Mouse (Mus musculus): ENCODE measurements around the gene Derl2. TPM values are rescaled to one million over a fixed set of nuclear protein-coding genes. Genes with fewer than 3 reads are reported as not detected.

The Derl2 gene
- total and polyA plus RNA-seq, 2 experiments from 2014 or later, result 25.3 to 25.7 TPM

DNA sequence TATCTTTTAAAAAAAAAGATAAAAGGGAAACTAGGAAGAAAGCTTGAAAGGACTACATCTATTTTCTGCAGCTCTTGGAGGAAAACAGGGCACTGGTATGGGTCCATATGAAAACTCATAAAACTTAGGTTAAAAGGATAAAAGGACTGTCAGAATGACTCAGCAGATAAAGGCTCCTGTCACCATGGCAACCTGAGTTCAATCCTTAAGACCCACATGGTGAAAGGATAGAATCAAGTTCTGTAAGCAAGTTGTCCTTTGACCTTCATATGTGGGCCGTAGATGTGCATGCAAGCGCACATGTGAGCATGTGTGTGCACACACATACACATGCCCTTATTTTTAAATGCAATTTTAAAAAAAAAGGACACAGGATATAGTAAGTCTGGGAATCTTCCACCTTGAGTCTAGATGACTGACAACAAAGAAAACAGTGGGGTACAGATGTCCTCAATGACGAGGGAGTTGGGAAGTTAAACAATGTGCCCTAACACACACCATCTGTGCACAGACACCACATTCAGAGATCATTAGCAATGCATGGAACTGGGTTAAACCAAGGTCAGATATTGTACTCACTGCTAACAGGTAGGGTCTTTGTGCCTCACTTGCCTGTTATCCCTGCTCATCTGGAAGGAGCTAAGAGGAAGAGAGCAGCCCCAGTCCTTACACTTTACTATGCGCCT is 55.3 kb downstream of the Derl2 start:
- Histone ChIP-seq H3K4me1 (ENCODE audit: insufficient read depth, low read length) (peaks cover 8% of the 10 kb centered on the region; the same call in 1 of the 2 replicates), H3K4me3 (ENCODE audit: low read length) (no peak overlapping the region), H3K9ac (replicated peaks; ENCODE audit: low read length) (no peak overlapping the region), H3K27ac (no peak overlapping the region), H3K4me2 (ENCODE audit: low read depth, low read length) (no peak overlapping the region), H3K27me3 (ENCODE audit: insufficient read depth, low read length) (no peaks in the 10 kb centered on the region), H3K36me3 (ENCODE audit: insufficient read depth, low read length) (peaks cover 37% of the 10 kb centered on the region), H3K9me3 (ENCODE audit: low read length) (no peaks in the 10 kb centered on the region)
- DNase-seq (ENCODE audit: low spot score) (no peak), ATAC-seq (no peak)
- no peak for TF ChIP-seq CTCF (IDR thresholded peaks at IDR 0.05; ENCODE audit: low read depth)
- WGBS, result 81% methylated on average over 4 of the region's 4 CpGs

DNA sequence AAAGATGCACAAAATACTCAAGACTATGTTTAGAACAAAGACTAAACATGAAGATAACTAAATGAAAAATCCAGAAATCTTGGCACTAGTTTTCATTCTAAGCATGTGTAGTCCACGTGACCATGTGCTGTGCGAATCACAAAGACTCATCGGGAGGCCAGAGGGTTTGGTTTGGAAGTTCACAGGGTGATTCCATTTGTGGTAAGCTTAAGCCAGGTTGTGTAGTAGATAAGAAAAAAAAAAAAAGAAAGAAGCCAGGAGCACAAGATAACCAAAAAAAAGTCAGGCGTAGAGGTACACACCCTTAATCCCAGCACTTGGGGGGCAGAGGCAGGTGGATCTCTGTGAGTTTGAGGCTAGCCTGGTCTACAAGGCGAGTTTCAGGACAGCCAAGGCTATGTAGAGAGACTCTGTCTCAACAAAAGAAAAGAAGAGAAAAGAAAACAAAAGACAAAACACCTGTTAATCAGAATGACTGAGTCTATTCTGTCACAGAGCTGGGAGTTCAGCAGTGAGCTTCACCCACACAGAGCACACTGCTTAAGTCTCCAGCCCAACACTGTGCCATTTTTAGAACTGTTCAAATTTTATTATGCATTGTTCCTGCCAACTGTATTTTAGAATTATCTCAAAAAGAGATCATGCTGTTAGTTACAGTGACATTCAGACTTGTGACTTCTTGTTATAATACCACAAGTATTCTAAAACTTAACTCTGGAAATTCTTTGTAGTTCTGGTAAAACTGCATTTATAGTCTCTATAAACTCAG is 58.7 kb downstream of the Derl2 start:
- DNase-seq (ENCODE audit: low spot score) (no peak), ATAC-seq (no peak)
- Histone ChIP-seq H3K4me3 (ENCODE audit: low read length) (no peak overlapping the region), H3K27me3 (ENCODE audit: insufficient read depth, low read length) (no peaks in the 10 kb centered on the region), H3K4me2 (ENCODE audit: low read depth, low read length) (no peak overlapping the region), H3K9ac (replicated peaks; ENCODE audit: low read length) (no peak overlapping the region), H3K4me1 (ENCODE audit: insufficient read depth, low read length) (no peaks in the 10 kb centered on the region), H3K36me3 (ENCODE audit: insufficient read depth, low read length) (peaks cover 57% of the 10 kb centered on the region), H3K9me3 (ENCODE audit: low read length) (no peaks in the 10 kb centered on the region), H3K27ac (no peak overlapping the region)
- 90% methylated on average over 5 of the region's 5 CpGs for WGBS
- TF ChIP-seq CTCF (IDR thresholded peaks at IDR 0.05; ENCODE audit: low read depth), result no peak

Other genes starting within 250 kb of the Derl2 start
- not detected in 2 replicates for gene Scimp, start 207.3 kb downstream of the Derl2 start, total RNA-seq (2014; rRNA removed)
- gene Scimp, start 207.3 kb downstream of the Derl2 start, polyA plus RNA-seq (2015; fragmentation: Nextera tagmentation; extraction: Ambion mirVana), result 0.14 TPM in 1 of 2 replicates, not detected in the other
- 45.7 and 47.1 TPM in 2 replicates for gene Rabep1, start 175.1 kb downstream of the Derl2 start, total RNA-seq (2014; rRNA removed)
- gene Rabep1, start 175.1 kb downstream of the Derl2 start, polyA plus RNA-seq (2015; fragmentation: Nextera tagmentation; extraction: Ambion mirVana), result 101 and 104 TPM in 2 replicates
- 63.9 and 64.0 TPM in 2 replicates for gene Nup88, start 49.9 kb downstream of the Derl2 start, total RNA-seq (2014; rRNA removed)
- 97.0 and 99.8 TPM in 2 replicates for gene Nup88, start 49.9 kb downstream of the Derl2 start, polyA plus RNA-seq (2015; fragmentation: Nextera tagmentation; extraction: Ambion mirVana)
- gene Rpain, start 49.6 kb downstream of the Derl2 start, total RNA-seq (2014; rRNA removed), result 17.7 and 47.2 TPM in 2 replicates
- 65.8 and 66.7 TPM in 2 replicates for gene Rpain, start 49.6 kb downstream of the Derl2 start, polyA plus RNA-seq (2015; fragmentation: Nextera tagmentation; extraction: Ambion mirVana)
- gene C1qbp, start 36.8 kb downstream of the Derl2 start, total RNA-seq (2014; rRNA removed), result 14.9 and 22.0 TPM in 2 replicates
- gene C1qbp, start 36.8 kb downstream of the Derl2 start, polyA plus RNA-seq (2015; fragmentation: Nextera tagmentation; extraction: Ambion mirVana), result 201 TPM in 2 replicates
- 22.9 and 24.3 TPM in 2 replicates for gene Dhx33, start 15.4 kb downstream of the Derl2 start, total RNA-seq (2014; rRNA removed)
- 8.3 and 10.0 TPM in 2 replicates for gene Dhx33, start 15.4 kb downstream of the Derl2 start, polyA plus RNA-seq (2015; fragmentation: Nextera tagmentation; extraction: Ambion mirVana)
- 6.1 and 12.5 TPM in 2 replicates for gene Mis12, start 230 bp downstream of the Derl2 start, total RNA-seq (2014; rRNA removed)
- gene Mis12, start 230 bp downstream of the Derl2 start, polyA plus RNA-seq (2015; fragmentation: Nextera tagmentation; extraction: Ambion mirVana), result 14.1 and 16.2 TPM in 2 replicates
- 696 and 765 TPM in 2 replicates for gene 6330403K07Rik, start 13.7 kb upstream of the Derl2 start, total RNA-seq (2014; rRNA removed)
- gene 6330403K07Rik, start 13.7 kb upstream of the Derl2 start, polyA plus RNA-seq (2015; fragmentation: Nextera tagmentation; extraction: Ambion mirVana), result 673 and 681 TPM in 2 replicates
- 0.05 TPM in 1 of 2 replicates, not detected in the other for gene Nlrp1a, start 124.9 kb upstream of the Derl2 start, total RNA-seq (2014; rRNA removed)
- 0.06 TPM in 1 of 2 replicates, not detected in the other for gene Nlrp1a, start 124.9 kb upstream of the Derl2 start, polyA plus RNA-seq (2015; fragmentation: Nextera tagmentation; extraction: Ambion mirVana)
- gene Nlrp1b, start 210.9 kb upstream of the Derl2 start, total RNA-seq (2014; rRNA removed), result 0.05 and 0.07 TPM in 2 replicates
- gene Nlrp1b, start 210.9 kb upstream of the Derl2 start, polyA plus RNA-seq (2015; fragmentation: Nextera tagmentation; extraction: Ambion mirVana), result not detected in 2 replicates

All from hindbrain, postnatal 0 days (tissue).